Mouse (Mus musculus): ENCODE measurements at regions not wholly inside any gene's neighbourhood (a gene's known extent, or its start where the extent isn't known, plus 50 kb on each side); places are given as distances from the start of the nearest gene placed in this dataset.

DNA sequence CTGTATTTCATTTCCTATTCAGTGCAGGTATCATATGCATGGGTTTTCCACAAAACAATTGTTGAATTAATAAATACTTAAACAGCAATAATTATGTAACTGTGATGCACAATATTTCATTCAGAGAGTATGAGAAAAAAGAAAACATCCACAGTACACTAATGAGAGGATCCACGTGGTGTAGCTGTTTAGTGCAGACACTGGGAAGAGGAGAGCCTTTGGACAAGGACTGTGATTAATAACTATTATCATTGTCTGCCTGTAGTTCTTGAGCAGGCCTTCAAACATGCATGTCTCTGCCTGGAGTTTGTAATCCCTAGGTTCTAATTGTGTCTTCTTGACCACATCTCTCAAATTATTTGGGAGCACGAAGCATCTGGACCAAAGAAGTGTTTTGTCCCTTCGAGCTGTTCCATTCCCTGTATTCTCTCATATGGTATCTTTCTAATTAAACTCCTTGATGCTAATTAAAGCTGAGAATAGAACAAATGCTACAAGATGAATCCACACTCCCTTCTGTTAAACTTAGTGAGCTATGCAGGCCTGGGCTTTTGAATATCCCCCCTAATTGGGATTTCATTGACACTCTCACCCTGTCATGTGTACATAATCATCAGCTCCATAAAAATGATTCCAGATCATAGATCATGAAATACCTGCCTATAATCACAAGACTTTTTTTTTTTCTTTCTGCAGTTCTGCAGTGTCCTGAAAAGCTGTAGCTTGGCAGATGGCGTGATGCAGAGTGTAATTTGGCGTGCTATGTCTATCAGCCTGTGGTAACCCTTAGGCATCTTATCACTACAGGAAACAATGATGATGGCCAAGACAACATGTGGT, 1208.9 kb upstream of the G6pd2 start:
- no peak for DNase-seq (ENCODE audit: low spot score)

DNA sequence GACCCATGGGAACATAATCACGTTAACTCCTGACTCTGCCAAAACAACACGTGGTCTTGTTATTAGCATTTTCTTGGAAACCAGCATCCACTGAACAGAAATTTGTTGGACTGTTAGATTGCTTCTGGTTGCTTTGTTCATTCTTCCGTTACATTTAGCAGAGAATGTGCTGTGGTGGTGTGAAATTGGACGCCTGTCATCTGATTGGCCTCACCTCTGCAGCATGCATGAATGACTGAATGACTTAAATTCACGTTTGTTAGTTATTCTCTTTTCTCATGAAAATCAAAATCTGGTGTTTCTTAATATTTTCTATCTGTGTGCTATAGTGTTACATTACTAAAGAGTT, 1208.3 kb upstream of the G6pd2 start:
- no peak for DNase-seq (ENCODE audit: low spot score)

DNA sequence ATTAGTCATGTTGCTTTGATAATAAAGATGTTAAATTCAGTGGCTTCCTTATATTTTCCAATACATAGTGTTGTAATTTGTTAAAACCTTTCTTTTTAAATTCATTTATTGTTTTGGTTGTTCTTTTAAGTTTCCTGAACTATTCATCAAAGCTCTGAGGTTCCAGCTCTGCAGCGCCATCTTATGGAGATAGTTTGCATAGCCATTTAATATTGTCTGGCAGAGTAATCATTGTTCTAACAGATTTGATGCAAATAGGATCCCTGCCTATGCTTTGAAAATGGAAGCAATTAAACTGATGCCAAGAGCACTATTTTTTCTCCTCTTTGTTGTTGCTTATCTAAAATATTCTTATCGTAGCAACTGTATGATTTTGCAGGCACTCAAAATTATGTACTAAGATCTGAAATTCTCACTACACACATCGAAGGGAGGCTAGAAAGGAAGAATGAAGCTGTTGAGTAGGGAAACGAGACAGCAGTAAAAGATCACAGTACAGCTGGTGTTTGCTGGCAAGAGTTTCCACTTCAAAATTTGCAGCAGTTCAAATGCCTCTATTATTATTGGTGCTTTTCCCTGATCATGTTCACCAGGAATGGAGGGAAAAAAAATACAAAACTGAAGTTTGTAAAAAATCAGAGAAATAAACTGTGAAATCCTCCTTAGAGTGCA, 1199.5 kb upstream of the G6pd2 start:
- peak; percentile 39 for DNase-seq (ENCODE audit: low spot score)
